In the genomic region with DNA sequence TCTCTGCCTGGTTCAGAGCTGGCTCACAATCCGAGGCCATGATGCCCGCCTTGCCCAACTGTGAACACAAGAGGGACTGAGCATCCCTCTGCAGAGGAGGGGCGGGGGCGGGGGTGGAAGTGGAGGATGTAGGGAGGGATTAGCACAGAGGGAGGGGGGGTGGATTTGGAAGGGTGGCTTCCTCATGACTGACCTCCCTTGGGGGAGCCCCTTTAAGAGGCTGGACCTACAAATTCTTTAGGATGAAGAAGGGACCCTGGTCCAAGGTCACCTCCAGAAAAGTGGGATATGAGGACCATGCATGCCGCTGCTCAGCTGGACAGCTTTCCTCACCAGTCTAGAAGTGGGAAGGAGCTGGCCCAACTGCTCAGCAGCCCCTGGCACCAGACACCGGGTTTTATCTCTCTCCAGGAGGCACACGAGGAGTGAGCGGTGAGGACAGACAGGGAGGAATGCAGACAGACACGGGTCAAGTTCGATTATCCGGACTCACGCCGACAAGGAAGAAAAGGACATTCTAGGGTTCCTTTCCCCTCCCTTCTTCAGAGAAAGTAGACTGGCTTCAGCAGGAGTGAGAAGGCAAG, we compare ENCODE assay signal across 10 mouse cellular contexts. TPM values are rescaled to one million over a fixed set of nuclear protein-coding genes. Genes with fewer than 3 reads are reported as not detected.
DNase-seq lines count a peak whose midpoint lies in the region; ATAC-seq and TF ChIP-seq lines count a peak whose summit lies in the region.
"Had no signal": no experiment of that assay in that cellular context is flagged by ENCODE, and none has a peak within 500 bp of the region (broad histone marks: within the 10 kb centered on the region; RNA-seq: fewer than 3 reads in every experiment).

No protein-coding gene starts in this region.

- no peaks in the 10 kb centered on the region for H3K9me3 ChIP-seq in heart, postnatal 0 days (replicated peaks; ENCODE audit: control insufficient read depth, low read length)
- H3K9me3 ChIP-seq in liver, postnatal 0 days (ENCODE audit: low read length): no peaks in the 10 kb centered on the region

- H3K27me3 ChIP-seq in testis, adult 2 months (ENCODE audit: control insufficient read depth, insufficient read depth, low read length): no peaks in the 10 kb centered on the region
- no peaks in the 10 kb centered on the region for H3K27me3 ChIP-seq in heart, postnatal 0 days (ENCODE audit: control insufficient read depth, insufficient read depth, low read length)
- H3K27me3 ChIP-seq in liver, postnatal 0 days (ENCODE audit: insufficient read depth, low read length): no peaks in the 10 kb centered on the region
- H3K27me3 ChIP-seq: Patski had no signal

- peaks cover 11% of the 10 kb centered on the region for H3K4me1 ChIP-seq in testis, adult 2 months (ENCODE audit: control insufficient read depth, insufficient read depth, low read length)
- peaks cover 24% of the 10 kb centered on the region for H3K4me1 ChIP-seq in heart, postnatal 0 days (ENCODE audit: control insufficient read depth, insufficient read depth)
- peaks cover 16% of the 10 kb centered on the region for H3K4me1 ChIP-seq in liver, postnatal 0 days (ENCODE audit: insufficient read depth)

- ATAC-seq in heart, postnatal 0 days (ENCODE audit: insufficient read depth, low read depth): no peak
- ATAC-seq in liver, postnatal 0 days: no peak
- ATAC-seq: Patski had no signal

- H3K27ac ChIP-seq in gastrocnemius, adult 2 months: peak overlapping the region; percentile 99
- no peak overlapping the region for H3K27ac ChIP-seq in testis, adult 2 months (ENCODE audit: control insufficient read depth, insufficient read depth, low read depth, low read length)
- no peak overlapping the region for H3K27ac ChIP-seq in heart, postnatal 0 days (ENCODE audit: low read depth)
- H3K27ac ChIP-seq in liver, postnatal 0 days (ENCODE audit: low read depth): no peak overlapping the region

- H3K4me3 ChIP-seq in gastrocnemius, adult 2 months: peak overlapping the region; percentile 84
- H3K4me3 ChIP-seq in testis, adult 2 months (ENCODE audit: control insufficient read depth, low read depth, low read length): peak overlapping the region; percentile 91
- H3K4me3 ChIP-seq in heart, postnatal 0 days (ENCODE audit: low read depth, low read length): peak overlapping the region; percentile 95
- peak overlapping the region; percentile 70 for H3K4me3 ChIP-seq in liver, postnatal 0 days (ENCODE audit: low read depth, low read length)

- no peaks in the 10 kb centered on the region; the same call in 1 of the 2 replicates for H3K36me3 ChIP-seq in testis, adult 2 months (ENCODE audit: control insufficient read depth, insufficient read depth, low read length)
- peaks cover 11% of the 10 kb centered on the region; the same call in 1 of the 2 replicates for H3K36me3 ChIP-seq in heart, postnatal 0 days (replicated peaks; ENCODE audit: control insufficient read depth, insufficient read depth, low read length)
- H3K36me3 ChIP-seq in liver, postnatal 0 days (replicated peaks; ENCODE audit: insufficient read depth, low read length): peaks cover 6% of the 10 kb centered on the region

- H3K4me2 ChIP-seq in heart, postnatal 0 days (ENCODE audit: low read depth, low read length): peak overlapping the region; percentile 90
- peak overlapping the region; percentile 89 for H3K4me2 ChIP-seq in liver, postnatal 0 days (ENCODE audit: low read depth, low read length)

- DNase-seq in gastrocnemius, adult 2 months: peak; percentile 25
- no peak for DNase-seq in gastrocnemius, postnatal 4 days (ENCODE audit: low spot score in 2 of 2)
- DNase-seq in testis, postnatal 14 days (ENCODE audit: low spot score): no peak
- no peak for DNase-seq in heart, postnatal 0 days (ENCODE audit: low spot score)
- DNase-seq in liver, postnatal 0 days: no peak
- DNase-seq in spleen, adult 12 weeks (ENCODE audit: low spot score): no peak
- DNase-seq in adrenal gland, adult 8-10 months: no peak

- intact Hi-C loops in gastrocnemius, adult 2 months (cut with DNase I): loop anchor here (5.0 kb wide), 1 partner anchor 75 kb away; a partner anchor contains a TSS

- TF ChIP-seq CTCF in gastrocnemius, adult 2 months (IDR thresholded peaks at IDR 0.05): no peak
- no peak for TF ChIP-seq CTCF in testis, adult 2 months (IDR thresholded peaks at IDR 0.05; ENCODE audit: control insufficient read depth, insufficient read depth, insufficient replicate concordance, low read depth, low read length)
- no peak for TF ChIP-seq CTCF in heart, postnatal 0 days (IDR thresholded peaks at IDR 0.05; ENCODE audit: low read depth)
- no peak for TF ChIP-seq CTCF in liver, postnatal 0 days (IDR thresholded peaks at IDR 0.05; ENCODE audit: low read depth)

- 7% methylated on average over 13 of the region's 13 CpGs for WGBS in heart, postnatal 0 days
- WGBS in liver, postnatal 0 days (ENCODE audit: insufficient replicate concordance): 19% methylated on average over 12 of the region's 13 CpGs

- H3K9ac ChIP-seq in heart, postnatal 0 days (replicated peaks; ENCODE audit: low read depth, low read length): peak overlapping the region; percentile 67
- peak overlapping the region; percentile 96 for H3K9ac ChIP-seq in liver, postnatal 0 days (replicated peaks)

- no peak for TF ChIP-seq EP300 in heart, postnatal 0 days (IDR thresholded peaks at IDR 0.05; ENCODE audit: low read depth)
- TF ChIP-seq EP300 in liver, postnatal 0 days (IDR thresholded peaks at IDR 0.05; ENCODE audit: low read depth): no peak

- TF ChIP-seq POLR2A in testis, adult 2 months (IDR thresholded peaks at IDR 0.05; ENCODE audit: control insufficient read depth, low read depth, low read length): no peak

RNA-seq across cellular contexts. Expression of a gene that starts 1.1 kb away (rescaled TPM):
- total RNA-seq in gastrocnemius, adult 2 months (2021): 10 to 100 TPM; 11.0 to 11.7 TPM
- total RNA-seq in gastrocnemius, postnatal 4 days (2021): 10 to 100 TPM; 18.8 to 19.4 TPM
- polyA plus RNA-seq in testis, adult 2 months (2012; rRNA removed): 6.6 and 6.7 TPM in 2 replicates
- 29.0 and 36.2 TPM in 2 replicates for total RNA-seq in heart, postnatal 0 days (2014; rRNA removed; ENCODE audit: low replicate concordance)
- 11.0 TPM in 2 replicates for polyA plus RNA-seq in heart, postnatal 0 days (2015; fragmentation: Nextera tagmentation; extraction: Ambion mirVana)
- 4.2 and 4.8 TPM in 2 replicates for polyA plus RNA-seq in liver, postnatal 0 days (2015; fragmentation: Nextera tagmentation; extraction: Ambion mirVana)
- total RNA-seq in adrenal gland, adult 8-10 months (2022): 10 to 100 TPM; 34.5 to 45.6 (median 42.7) TPM

RNA-seq across cellular contexts. Expression of a gene that starts 1.2 kb away (rescaled TPM):
- total RNA-seq in gastrocnemius, adult 2 months (2021): 10 to 100 TPM; 27.8 to 29.3 TPM
- 10 to 100 TPM; 28.6 to 30.6 TPM for total RNA-seq in gastrocnemius, postnatal 4 days (2021)
- polyA plus RNA-seq in testis, adult 2 months (2012; rRNA removed): 74.1 and 79.1 TPM in 2 replicates
- total RNA-seq in heart, postnatal 0 days (2014; rRNA removed; ENCODE audit: low replicate concordance): 50.6 and 69.0 TPM in 2 replicates
- polyA plus RNA-seq in heart, postnatal 0 days (2015; fragmentation: Nextera tagmentation; extraction: Ambion mirVana): 15.7 and 16.6 TPM in 2 replicates
- 8.5 and 9.5 TPM in 2 replicates for polyA plus RNA-seq in liver, postnatal 0 days (2015; fragmentation: Nextera tagmentation; extraction: Ambion mirVana)
- 10 to 100 TPM; 49.5 to 65.4 (median 54.9) TPM for total RNA-seq in adrenal gland, adult 8-10 months (2022)

RNA-seq across cellular contexts. Expression of a gene that starts 16.1 kb away (rescaled TPM):
- total RNA-seq in gastrocnemius, adult 2 months (2021): not detected
- total RNA-seq in gastrocnemius, postnatal 4 days (2021): not detected
- 0.05 and 0.06 TPM in 2 replicates for polyA plus RNA-seq in testis, adult 2 months (2012; rRNA removed)
- not detected in 2 replicates for total RNA-seq in heart, postnatal 0 days (2014; rRNA removed; ENCODE audit: low replicate concordance)
- not detected in 2 replicates for polyA plus RNA-seq in heart, postnatal 0 days (2015; fragmentation: Nextera tagmentation; extraction: Ambion mirVana)
- polyA plus RNA-seq in liver, postnatal 0 days (2015; fragmentation: Nextera tagmentation; extraction: Ambion mirVana): not detected in 2 replicates
- total RNA-seq in adrenal gland, adult 8-10 months (2022): not detected
- total RNA-seq: layer of hippocampus, postnatal 36 days had no signal
- polyA plus RNA-seq: Patski had no signal
